ENCODE assay signal across 8 mouse cellular contexts in genomic region chr17:35868961-35869345, GRCm38 (mm10). TPM values are rescaled to one million over a fixed set of nuclear protein-coding genes. Genes with fewer than 3 reads are reported as not detected.
A peak's percentile ranks its signal among the peaks of the same experiment; 100 is the strongest.
DNase-seq lines count a peak whose midpoint lies in the region; ATAC-seq and TF ChIP-seq lines count a peak whose summit lies in the region.

No protein-coding gene starts in this region.

- TF ChIP-seq EP300 in MEL (IDR thresholded peaks at IDR 0.05; ENCODE audit: low read depth in 1 of 2, low read length in 2 of 2), result no peak

- TF ChIP-seq CTCF in MEL (IDR thresholded peaks at IDR 0.05 in 2 of 3, conservative IDR thresholded peaks at IDR 0.05 in 1 of 3; ENCODE audit: control insufficient read depth in 1 of 3, insufficient read depth in 1 of 3, low read depth in 2 of 3, low read length in 3 of 3, poor library complexity in 1 of 3, severe bottlenecking in 1 of 3), result no peak

- no peak for ATAC-seq in kidney, embryonic 14.5 days (ENCODE audit: low FRiP score, low TSS enrichment)
- no peak for ATAC-seq in midbrain, embryonic 11.5 days (ENCODE audit: low FRiP score)

- TF ChIP-seq POLR2A in MEL (IDR thresholded peaks at IDR 0.05; ENCODE audit: control insufficient read depth in 1 of 2, insufficient read depth in 1 of 2, low read depth in 1 of 2, low read length in 2 of 2, poor library complexity in 1 of 2), result no peak

- peak overlapping the region; percentile 54 for H3K4me3 ChIP-seq in kidney, embryonic 14.5 days (ENCODE audit: low read length)
- H3K4me3 ChIP-seq in MEL (ENCODE audit: control insufficient read depth in 1 of 2, insufficient read depth in 1 of 2, low read depth in 2 of 2, low read length in 2 of 2), result peak overlapping the region; percentile 63 to 70
- H3K4me3 ChIP-seq in hindbrain, embryonic 10.5 days, result peak overlapping the region; percentile 83
- H3K4me3 ChIP-seq in midbrain, embryonic 11.5 days (ENCODE audit: low read depth, low read length), result peak overlapping the region; percentile 61

- H3K4me1 ChIP-seq in kidney, embryonic 14.5 days (ENCODE audit: control insufficient read depth, insufficient read depth, low read length), result peaks cover 41% of the 10 kb centered on the region
- peaks cover 2 to 14% of the 10 kb centered on the region in 2 experiments; a peak in 3 of 4 replicates for H3K4me1 ChIP-seq in MEL (ENCODE audit: control insufficient read depth in 1 of 2, insufficient read depth in 2 of 2, low read length in 2 of 2)
- peaks cover 87% of the 10 kb centered on the region for H3K4me1 ChIP-seq in hindbrain, embryonic 10.5 days (replicated peaks)
- peaks cover 42% of the 10 kb centered on the region for H3K4me1 ChIP-seq in midbrain, embryonic 11.5 days (ENCODE audit: control insufficient read depth, insufficient read depth, low read length)

- peak overlapping the region; percentile 74; the same call in 1 of the 2 replicates for H3K27ac ChIP-seq in kidney, embryonic 14.5 days (ENCODE audit: low read depth, low read length)
- peak overlapping the region; percentile 72 for H3K27ac ChIP-seq in MEL (ENCODE audit: control insufficient read depth, low read depth, low read length)
- H3K27ac ChIP-seq in hindbrain, embryonic 10.5 days, result peak overlapping the region; percentile 99
- no peak overlapping the region for H3K27ac ChIP-seq in midbrain, embryonic 11.5 days (ENCODE audit: low read depth, low read length)

- H3K27me3 ChIP-seq in kidney, embryonic 14.5 days (ENCODE audit: control insufficient read depth, insufficient read depth, low read length), result no peaks in the 10 kb centered on the region
- H3K27me3 ChIP-seq in MEL (ENCODE audit: control insufficient read depth in 1 of 2, insufficient read depth in 2 of 2, low read length in 2 of 2), result no peaks in the 10 kb centered on the region
- H3K27me3 ChIP-seq in hindbrain, embryonic 10.5 days (ENCODE audit: insufficient read depth, poor library complexity, severe bottlenecking), result 0 out of 2 replicates have a peak, but pooled peaks cover 4% of the 10 kb centered on the region
- no peaks in the 10 kb centered on the region for H3K27me3 ChIP-seq in midbrain, embryonic 11.5 days (ENCODE audit: control insufficient read depth, insufficient read depth, low read length)

- 5% methylated on average over 7 of the region's 7 CpGs for WGBS in kidney, embryonic 14.5 days
- WGBS in hindbrain, embryonic 10.5 days, result 7% methylated on average over 7 of the region's 7 CpGs
- 6% methylated on average over 7 of the region's 7 CpGs for WGBS in midbrain, embryonic 11.5 days

- peak overlapping the region; percentile 58 for H3K4me2 ChIP-seq in kidney, embryonic 14.5 days (replicated peaks; ENCODE audit: low read depth, low read length)
- H3K4me2 ChIP-seq in midbrain, embryonic 11.5 days, result peak overlapping the region; percentile 77

- no peak for DNase-seq in kidney, postnatal 14 days
- DNase-seq in MEL (ENCODE audit: low read depth, low spot score), result peak; percentile 34
- no peak for DNase-seq in hindbrain, embryonic 10.5 days (ENCODE audit: low spot score)
- peak; percentile 82 for DNase-seq in midbrain, embryonic 11.5 days (ENCODE audit: low spot score, missing footprints)
- no peak for DNase-seq in embryo, embryonic 10 days (ENCODE audit: low spot score)
- no peak for DNase-seq in frontal cortex, postnatal 25 days (ENCODE audit: low spot score in 2 of 2)
- DNase-seq in testis, postnatal 10 days (ENCODE audit: low spot score), result no peak

- TF ChIP-seq RAD21 in MEL (IDR thresholded peaks at IDR 0.05; ENCODE audit: low read depth, low read length), result no peak

- no peaks in the 10 kb centered on the region for H3K9me3 ChIP-seq in kidney, embryonic 14.5 days (ENCODE audit: control insufficient read depth, low read length)
- H3K9me3 ChIP-seq in MEL (replicated peaks; ENCODE audit: insufficient read depth, low read length), result no peaks in the 10 kb centered on the region
- H3K9me3 ChIP-seq in hindbrain, embryonic 10.5 days, result peaks cover 7% of the 10 kb centered on the region; the same call in 1 of the 2 replicates
- H3K9me3 ChIP-seq in midbrain, embryonic 11.5 days (ENCODE audit: control insufficient read depth, low read length), result peaks cover 5% of the 10 kb centered on the region

- peaks cover 18% of the 10 kb centered on the region for H3K79me2 ChIP-seq in MEL (ENCODE audit: control insufficient read depth, insufficient read depth, low read length, poor library complexity)

- peak overlapping the region; percentile 60 for H3K9ac ChIP-seq in kidney, embryonic 14.5 days (ENCODE audit: low read depth, low read length)
- peak overlapping the region; percentile 74 for H3K9ac ChIP-seq in MEL (ENCODE audit: control insufficient read depth, low read depth, low read length, poor library complexity, severe bottlenecking)
- H3K9ac ChIP-seq in midbrain, embryonic 11.5 days (ENCODE audit: low read length), result peak overlapping the region; percentile 92

- H3K36me3 ChIP-seq in kidney, embryonic 14.5 days (ENCODE audit: control insufficient read depth, insufficient read depth, low read length), result peaks cover 10% of the 10 kb centered on the region; the same call in 1 of the 2 replicates
- H3K36me3 ChIP-seq in MEL (ENCODE audit: control insufficient read depth in 1 of 2, insufficient read depth in 2 of 2, low read length in 2 of 2), result peaks cover 0 to 10% of the 10 kb centered on the region in 2 experiments; a peak in 2 of 4 replicates
- H3K36me3 ChIP-seq in hindbrain, embryonic 10.5 days, result peaks cover 63% of the 10 kb centered on the region
- peaks cover 11% of the 10 kb centered on the region for H3K36me3 ChIP-seq in midbrain, embryonic 11.5 days (ENCODE audit: control insufficient read depth, insufficient read depth, low read length)

TF ChIP-seq in MEL, 35 proteins besides CTCF, POLR2A, EP300 and RAD21:
- TF ChIP-seq CHD2 (IDR thresholded peaks at IDR 0.05; ENCODE audit: low read length) (no peak), MXI1 (IDR thresholded peaks at IDR 0.05; ENCODE audit: low read depth, low read length) (peak; percentile 24; the same call in 1 of the 2 replicates)

RNA-seq across cellular contexts. Expression of gene Ppp1r18, which starts 3.6 kb away (rescaled TPM):
- 19.1 and 21.1 TPM in 2 replicates for polyA plus RNA-seq in kidney, embryonic 14.5 days (2014; fragmentation: Nextera tagmentation; extraction: Ambion mirVana)
- 10.1 and 12.7 TPM in 2 replicates for total RNA-seq in MEL (2012; rRNA removed)
- polyA plus RNA-seq in MEL (2012; ENCODE audit: insufficient read depth in 1 of 2, insufficient read length in 2 of 2, low read depth in 1 of 2, low replicate concordance in 2 of 2, missing spikeins in 1 of 2), result 10 to 100 TPM in 1 of 2 experiments, not detected in 1; 36.2 TPM
- polyA plus RNA-seq in hindbrain, embryonic 10.5 days (2016; fragmentation: Nextera tagmentation; extraction: Ambion mirVana), result 29.6 and 32.2 TPM in 2 replicates
- polyA plus RNA-seq in midbrain, embryonic 11.5 days (2014; fragmentation: Nextera tagmentation; extraction: Ambion mirVana), result 24.1 and 25.2 TPM in 2 replicates

RNA-seq across cellular contexts. Expression of gene Nrm, which starts 7.8 kb away (rescaled TPM):
- 53.2 and 65.2 TPM in 2 replicates for polyA plus RNA-seq in kidney, embryonic 14.5 days (2014; fragmentation: Nextera tagmentation; extraction: Ambion mirVana)
- 11.1 and 13.7 TPM in 2 replicates for total RNA-seq in MEL (2012; rRNA removed)
- 10 to 100 TPM in 1 of 2 experiments, not detected in 1; 49.9 TPM for polyA plus RNA-seq in MEL (2012; ENCODE audit: insufficient read depth in 1 of 2, insufficient read length in 2 of 2, low read depth in 1 of 2, low replicate concordance in 2 of 2, missing spikeins in 1 of 2)
- 70.1 and 75.9 TPM in 2 replicates for polyA plus RNA-seq in hindbrain, embryonic 10.5 days (2016; fragmentation: Nextera tagmentation; extraction: Ambion mirVana)
- polyA plus RNA-seq in midbrain, embryonic 11.5 days (2014; fragmentation: Nextera tagmentation; extraction: Ambion mirVana), result 59.8 and 61.0 TPM in 2 replicates

RNA-seq across cellular contexts. Expression of gene Dhx16, which starts 10.7 kb away (rescaled TPM):
- polyA plus RNA-seq in kidney, embryonic 14.5 days (2014; fragmentation: Nextera tagmentation; extraction: Ambion mirVana), result 37.8 and 50.0 TPM in 2 replicates
- total RNA-seq in MEL (2012; rRNA removed), result 75.4 and 79.2 TPM in 2 replicates
- polyA plus RNA-seq in MEL (2012; ENCODE audit: insufficient read depth in 1 of 2, insufficient read length in 2 of 2, low read depth in 1 of 2, low replicate concordance in 2 of 2, missing spikeins in 1 of 2), result 100 to 1,000 TPM in 1 of 2 experiments, not detected in 1; 101 TPM
- 53.0 and 58.9 TPM in 2 replicates for polyA plus RNA-seq in hindbrain, embryonic 10.5 days (2016; fragmentation: Nextera tagmentation; extraction: Ambion mirVana)
- polyA plus RNA-seq in midbrain, embryonic 11.5 days (2014; fragmentation: Nextera tagmentation; extraction: Ambion mirVana), result 39.0 and 43.6 TPM in 2 replicates

RNA-seq across cellular contexts. Expression of gene Mdc1, which starts 27.6 kb away (rescaled TPM):
- 13.1 and 16.5 TPM in 2 replicates for polyA plus RNA-seq in kidney, embryonic 14.5 days (2014; fragmentation: Nextera tagmentation; extraction: Ambion mirVana)
- total RNA-seq in MEL (2012; rRNA removed), result 15.0 and 17.2 TPM in 2 replicates
- polyA plus RNA-seq in MEL (2012; ENCODE audit: insufficient read depth in 1 of 2, insufficient read length in 2 of 2, low read depth in 1 of 2, low replicate concordance in 2 of 2, missing spikeins in 1 of 2), result 10 to 100 TPM; 46.6 to 77.9 TPM
- 18.3 and 20.7 TPM in 2 replicates for polyA plus RNA-seq in hindbrain, embryonic 10.5 days (2016; fragmentation: Nextera tagmentation; extraction: Ambion mirVana)
- 19.4 and 21.5 TPM in 2 replicates for polyA plus RNA-seq in midbrain, embryonic 11.5 days (2014; fragmentation: Nextera tagmentation; extraction: Ambion mirVana)

RNA-seq across cellular contexts. Expression of gene 2310061I04Rik, which starts 28.3 kb away (rescaled TPM):
- polyA plus RNA-seq in kidney, embryonic 14.5 days (2014; fragmentation: Nextera tagmentation; extraction: Ambion mirVana), result 36.2 and 41.5 TPM in 2 replicates
- total RNA-seq in MEL (2012; rRNA removed), result 10.9 and 11.4 TPM in 2 replicates
- polyA plus RNA-seq in MEL (2012; ENCODE audit: insufficient read depth in 1 of 2, insufficient read length in 2 of 2, low read depth in 1 of 2, low replicate concordance in 2 of 2, missing spikeins in 1 of 2), result 100 to 1,000 TPM in 1 of 2 experiments, not detected in 1; 106 TPM
- 27.7 and 29.7 TPM in 2 replicates for polyA plus RNA-seq in hindbrain, embryonic 10.5 days (2016; fragmentation: Nextera tagmentation; extraction: Ambion mirVana)
- polyA plus RNA-seq in midbrain, embryonic 11.5 days (2014; fragmentation: Nextera tagmentation; extraction: Ambion mirVana), result 22.7 and 23.3 TPM in 2 replicates

Comparison
In these comparisons a context has a peak if more than half of its experiments do, and no peak if none do; other contexts are left out.
1. DNase-seq: peak in MEL (single experiment) and midbrain, embryonic 11.5 days (single experiment); none in kidney, postnatal 14 days (single experiment), hindbrain, embryonic 10.5 days (single experiment), embryo, embryonic 10 days (single experiment), frontal cortex, postnatal 25 days (0 of 2) and testis, postnatal 10 days (single experiment).
2. Peak in every context shown above with its lines, with median percentiles within 50 percentile points of each other: H3K4me3 ChIP-seq and H3K9ac ChIP-seq.